Mouse (Mus musculus): Measurements from ENCODE around the gene Ifitm1. TPM values are rescaled to one million over a fixed set of nuclear protein-coding genes. Genes with fewer than 3 reads are reported as not detected.

The Ifitm1 gene
- polyA plus RNA-seq, 1 experiment from 2014 or later: 11.7 TPM

- H3K36me3 ChIP-seq: no peaks in the 10 kb centered on the region
- H3K4me2 ChIP-seq: no peak overlapping the region
- no peaks in the 10 kb centered on the region for H3K4me1 ChIP-seq (replicated peaks)
- H3K27me3 ChIP-seq: no peaks in the 10 kb centered on the region
- WGBS: 85% methylated on average over 5 of the region's 5 CpGs
- no peaks in the 10 kb centered on the region for H3K9me3 ChIP-seq (replicated peaks)
- H3K27ac ChIP-seq: no peak overlapping the region
- no peak for ATAC-seq (replicated peaks; ENCODE audit: insufficient number of reproducible peaks, insufficient read depth, low FRiP score, low read depth)
- H3K9ac ChIP-seq: no peak overlapping the region
- H3K4me3 ChIP-seq: no peak overlapping the region
Measured at GRCm38 (mm10) chr7:141019028-141019427, 52.0 kb downstream of the Ifitm1 start.

Other genes with a start within 250 kb of the Ifitm1 start
- gene Cyp2e1, start 203.5 kb upstream of the Ifitm1 start, polyA plus RNA-seq (2015; fragmentation: Nextera tagmentation; extraction: Ambion mirVana): not detected in 2 replicates
- gene Syce1, start 179.4 kb upstream of the Ifitm1 start, polyA plus RNA-seq (2015; fragmentation: Nextera tagmentation; extraction: Ambion mirVana): 0.13 and 0.21 TPM in 2 replicates
- 0.78 and 0.95 TPM in 2 replicates for gene Zfp941, start 145.0 kb upstream of the Ifitm1 start, polyA plus RNA-seq (2015; fragmentation: Nextera tagmentation; extraction: Ambion mirVana)
- gene Urah, start 132.2 kb upstream of the Ifitm1 start, polyA plus RNA-seq (2015; fragmentation: Nextera tagmentation; extraction: Ambion mirVana): 0.68 and 1.4 TPM in 2 replicates
- 0.36 TPM in 1 of 2 replicates, not detected in the other for gene Scgb1c1, start 121.7 kb upstream of the Ifitm1 start, polyA plus RNA-seq (2015; fragmentation: Nextera tagmentation; extraction: Ambion mirVana)
- gene Odf3, start 119.4 kb upstream of the Ifitm1 start, polyA plus RNA-seq (2015; fragmentation: Nextera tagmentation; extraction: Ambion mirVana): not detected in 2 replicates
- gene Gm45785, start 110.9 kb upstream of the Ifitm1 start, polyA plus RNA-seq (2015; fragmentation: Nextera tagmentation; extraction: Ambion mirVana): not detected in 2 replicates
- 36.0 and 47.3 TPM in 2 replicates for gene Ric8a, start 110.3 kb upstream of the Ifitm1 start, polyA plus RNA-seq (2015; fragmentation: Nextera tagmentation; extraction: Ambion mirVana)
- gene Bet1l, start 109.6 kb upstream of the Ifitm1 start, polyA plus RNA-seq (2015; fragmentation: Nextera tagmentation; extraction: Ambion mirVana): 30.2 and 31.9 TPM in 2 replicates
- gene Psmd13, start 85.3 kb upstream of the Ifitm1 start, polyA plus RNA-seq (2015; fragmentation: Nextera tagmentation; extraction: Ambion mirVana): 154 and 179 TPM in 2 replicates
- gene Sirt3, start 84.9 kb upstream of the Ifitm1 start, polyA plus RNA-seq (2015; fragmentation: Nextera tagmentation; extraction: Ambion mirVana): 54.1 and 55.8 TPM in 2 replicates
- 309 and 515 TPM in 2 replicates for gene Cox8b, start 66.8 kb upstream of the Ifitm1 start, polyA plus RNA-seq (2015; fragmentation: Nextera tagmentation; extraction: Ambion mirVana)
- gene Nlrp6, start 46.3 kb upstream of the Ifitm1 start, polyA plus RNA-seq (2015; fragmentation: Nextera tagmentation; extraction: Ambion mirVana): 0.24 and 2.8 TPM in 2 replicates
- gene Pgghg, start 25.8 kb upstream of the Ifitm1 start, polyA plus RNA-seq (2015; fragmentation: Nextera tagmentation; extraction: Ambion mirVana): 9.3 and 15.5 TPM in 2 replicates
- gene Ifitm5, start 16.9 kb upstream of the Ifitm1 start, polyA plus RNA-seq (2015; fragmentation: Nextera tagmentation; extraction: Ambion mirVana): 1.6 and 2.5 TPM in 2 replicates
- not detected in 2 replicates for gene Gm45717, start 11.3 kb upstream of the Ifitm1 start, polyA plus RNA-seq (2015; fragmentation: Nextera tagmentation; extraction: Ambion mirVana)
- gene Ifitm2, start 11.2 kb upstream of the Ifitm1 start, polyA plus RNA-seq (2015; fragmentation: Nextera tagmentation; extraction: Ambion mirVana): 459 and 624 TPM in 2 replicates
- 103 and 212 TPM in 2 replicates for gene Ifitm3, start 43.5 kb downstream of the Ifitm1 start, polyA plus RNA-seq (2015; fragmentation: Nextera tagmentation; extraction: Ambion mirVana)
- 0.53 and 1.4 TPM in 2 replicates for gene Ifitm6, start 50.7 kb downstream of the Ifitm1 start, polyA plus RNA-seq (2015; fragmentation: Nextera tagmentation; extraction: Ambion mirVana)
- gene Gm17387, start 61.9 kb downstream of the Ifitm1 start, polyA plus RNA-seq (2015; fragmentation: Nextera tagmentation; extraction: Ambion mirVana): not detected in 2 replicates
- gene B4galnt4, start 93.9 kb downstream of the Ifitm1 start, polyA plus RNA-seq (2015; fragmentation: Nextera tagmentation; extraction: Ambion mirVana): 1.0 and 2.0 TPM in 2 replicates
- gene Pkp3, start 111.0 kb downstream of the Ifitm1 start, polyA plus RNA-seq (2015; fragmentation: Nextera tagmentation; extraction: Ambion mirVana): 0.97 and 5.9 TPM in 2 replicates
- gene Sigirr, start 133.4 kb downstream of the Ifitm1 start, polyA plus RNA-seq (2015; fragmentation: Nextera tagmentation; extraction: Ambion mirVana): 3.6 and 5.6 TPM in 2 replicates
- 0.16 and 0.82 TPM in 2 replicates for gene Ano9, start 150.6 kb downstream of the Ifitm1 start, polyA plus RNA-seq (2015; fragmentation: Nextera tagmentation; extraction: Ambion mirVana)
- 51.9 and 56.5 TPM in 2 replicates for gene Ptdss2, start 155.2 kb downstream of the Ifitm1 start, polyA plus RNA-seq (2015; fragmentation: Nextera tagmentation; extraction: Ambion mirVana)
- 86.6 and 111 TPM in 2 replicates for gene Rnh1, start 205.6 kb downstream of the Ifitm1 start, polyA plus RNA-seq (2015; fragmentation: Nextera tagmentation; extraction: Ambion mirVana)
- gene Hras, start 226.8 kb downstream of the Ifitm1 start, polyA plus RNA-seq (2015; fragmentation: Nextera tagmentation; extraction: Ambion mirVana): 74.4 and 92.5 TPM in 2 replicates
- gene Lrrc56, start 226.9 kb downstream of the Ifitm1 start, polyA plus RNA-seq (2015; fragmentation: Nextera tagmentation; extraction: Ambion mirVana): 2.7 and 4.0 TPM in 2 replicates
- 0.23 and 0.58 TPM in 2 replicates for gene Lmntd2, start 246.9 kb downstream of the Ifitm1 start, polyA plus RNA-seq (2015; fragmentation: Nextera tagmentation; extraction: Ambion mirVana)
- gene Rassf7, start 248.6 kb downstream of the Ifitm1 start, polyA plus RNA-seq (2015; fragmentation: Nextera tagmentation; extraction: Ambion mirVana): 11.4 and 18.4 TPM in 2 replicates